Mouse (Mus musculus): Measurements from ENCODE around the gene Fam102b.

Gene Fam102b

GRCm38 (mm10) chr3:109010489-109011260 is 16.7 kb downstream of the Fam102b start:
- DNase-seq (ENCODE audit: low spot score): no peak

GRCm38 (mm10) chr3:109008180-109008579 is 19.2 kb downstream of the Fam102b start:
- no peak for DNase-seq (ENCODE audit: low spot score)

- no peak for DNase-seq (ENCODE audit: low spot score)
Measured at GRCm38 (mm10) chr3:109005777-109006176, 21.6 kb downstream of the Fam102b start.

GRCm38 (mm10) chr3:108999173-108999572 is 28.2 kb downstream of the Fam102b start:
- DNase-seq (ENCODE audit: low spot score): no peak

- no peak for DNase-seq (ENCODE audit: low spot score)
Measured at GRCm38 (mm10) chr3:108997762-108998161, 29.6 kb downstream of the Fam102b start.

- no peak for DNase-seq (ENCODE audit: low spot score)
Measured at GRCm38 (mm10) chr3:108997284-108997683, 30.1 kb downstream of the Fam102b start.

GRCm38 (mm10) chr3:108995379-108995778 is 32.0 kb downstream of the Fam102b start:
- DNase-seq (ENCODE audit: low spot score): no peak

GRCm38 (mm10) chr3:108994477-108994876 is 32.9 kb downstream of the Fam102b start:
- DNase-seq (ENCODE audit: low spot score): no peak

GRCm38 (mm10) chr3:108989971-108990548 is 37.3 kb downstream of the Fam102b start:
- no peak for DNase-seq (ENCODE audit: low spot score)

GRCm38 (mm10) chr3:108987009-108987659 is 40.3 kb downstream of the Fam102b start:
- DNase-seq (ENCODE audit: low spot score): no peak

- DNase-seq (ENCODE audit: low spot score): no peak
Measured at GRCm38 (mm10) chr3:108986534-108986933, 40.9 kb downstream of the Fam102b start.

GRCm38 (mm10) chr3:108983989-108984388 is 43.4 kb downstream of the Fam102b start:
- DNase-seq (ENCODE audit: low spot score): no peak

GRCm38 (mm10) chr3:108981946-108982345 is 45.5 kb downstream of the Fam102b start:
- no peak for DNase-seq (ENCODE audit: low spot score)

- DNase-seq (ENCODE audit: low spot score): no peak
Measured at GRCm38 (mm10) chr3:108977340-108978030, 49.9 kb downstream of the Fam102b start.

- no peak for DNase-seq (ENCODE audit: low spot score)
Measured at GRCm38 (mm10) chr3:108974920-108975485, 52.4 kb downstream of the Fam102b start.

GRCm38 (mm10) chr3:108973980-108974660 is 53.3 kb downstream of the Fam102b start:
- no peak for DNase-seq (ENCODE audit: low spot score)

- no peak for DNase-seq (ENCODE audit: low spot score)
Measured at GRCm38 (mm10) chr3:108966051-108966450, 61.4 kb downstream of the Fam102b start.

GRCm38 (mm10) chr3:108964361-108965044 is 62.9 kb downstream of the Fam102b start:
- DNase-seq (ENCODE audit: low spot score): no peak

- no peak for DNase-seq (ENCODE audit: low spot score)
Measured at GRCm38 (mm10) chr3:108963776-108964175, 63.6 kb downstream of the Fam102b start.

GRCm38 (mm10) chr3:108963278-108963677 is 64.1 kb downstream of the Fam102b start:
- DNase-seq (ENCODE audit: low spot score): no peak

- no peak for DNase-seq (ENCODE audit: low spot score)
Measured at GRCm38 (mm10) chr3:108961655-108962054, 65.8 kb downstream of the Fam102b start.

Measured in spleen, adult 12 weeks (tissue).